Mouse (Mus musculus): ENCODE measurements around the gene Hdgfl3.

Gene Hdgfl3

GRCm38 (mm10) chr7:81934267-81934745, at the start of gene Hdgfl3:
Hdgfl3 (minus strand) TSS chr7:81934473.
- DNase-seq (ENCODE audit: low spot score in 2 of 2): peak; percentile 78 to 82

GRCm38 (mm10) chr7:81983651-81984050, 49.4 kb upstream of the Hdgfl3 start:
- no peak for DNase-seq (ENCODE audit: low spot score in 2 of 2)

- no peak for DNase-seq (ENCODE audit: low spot score in 2 of 2)
Observed at GRCm38 (mm10) chr7:81978304-81978703, 44.0 kb upstream of the Hdgfl3 start.

DNA sequence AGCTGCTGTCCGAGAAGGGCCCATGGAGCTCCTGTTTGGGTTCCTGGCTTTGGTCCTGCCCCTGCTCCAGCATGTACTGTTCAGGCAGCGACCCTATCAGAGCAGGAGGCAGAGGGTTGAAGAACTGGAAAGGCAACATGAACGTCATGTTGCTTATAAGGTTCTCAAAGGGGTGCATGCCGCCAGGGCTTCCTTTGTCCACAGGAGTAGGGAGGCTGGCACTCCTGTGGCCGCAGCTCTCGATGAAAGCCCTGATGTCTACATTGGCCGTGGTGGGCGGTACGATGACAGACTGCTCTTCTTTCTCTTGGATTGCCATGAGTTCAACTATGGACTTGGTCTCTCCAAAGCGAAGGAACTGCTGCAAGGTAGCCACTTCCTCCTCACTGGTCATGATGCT, 40.3 kb upstream of the Hdgfl3 start:
- DNase-seq (ENCODE audit: low spot score in 2 of 2): no peak

DNA sequence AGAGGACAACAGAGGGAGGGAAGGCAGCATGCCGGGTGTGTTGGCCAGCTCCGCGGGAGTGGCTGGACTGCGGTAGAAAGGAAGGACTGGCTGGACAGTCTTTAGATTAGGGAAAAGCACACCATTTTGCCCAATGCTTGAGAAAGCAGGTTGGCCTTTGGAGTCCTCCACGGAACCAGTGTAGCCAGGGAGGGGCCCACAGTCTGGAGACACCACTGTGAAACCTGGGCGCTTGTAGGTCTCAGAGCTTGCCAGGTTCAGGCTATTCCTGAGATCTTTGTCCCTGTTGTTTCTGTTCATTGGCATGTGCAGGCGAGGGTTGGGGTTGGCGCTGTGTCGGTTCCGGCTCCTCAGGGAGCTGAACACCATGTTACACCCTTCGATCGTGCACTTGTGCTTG, 39.7 kb upstream of the Hdgfl3 start:
- no peak for DNase-seq (ENCODE audit: low spot score in 2 of 2)

DNA sequence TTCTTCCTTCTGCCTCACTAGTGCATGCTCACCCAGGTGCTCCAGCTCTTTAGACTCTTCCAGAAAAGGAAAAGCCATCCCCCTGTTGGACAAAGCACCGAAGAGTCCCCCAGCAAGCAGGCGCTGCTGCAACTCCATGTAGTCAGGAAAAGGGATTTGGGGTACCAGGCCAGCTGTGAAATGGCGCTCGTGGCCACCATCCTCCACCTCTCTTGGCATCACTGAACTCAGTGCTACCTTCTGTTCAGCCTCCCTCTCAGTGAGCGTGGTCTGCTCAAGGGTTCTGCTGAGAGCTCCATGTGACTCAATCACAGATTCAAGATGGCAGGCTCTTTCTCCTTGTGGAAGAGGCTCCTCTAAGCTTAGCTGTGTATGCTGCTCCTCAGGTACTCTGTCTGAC, 39.1 kb upstream of the Hdgfl3 start:
- no peak for DNase-seq (ENCODE audit: low spot score in 2 of 2)

- DNase-seq (ENCODE audit: low spot score in 2 of 2): no peak
Observed at GRCm38 (mm10) chr7:81968975-81969374, 34.7 kb upstream of the Hdgfl3 start.

- no peak for DNase-seq (ENCODE audit: low spot score in 2 of 2)
Observed at GRCm38 (mm10) chr7:81968451-81968850, 34.2 kb upstream of the Hdgfl3 start.

DNA sequence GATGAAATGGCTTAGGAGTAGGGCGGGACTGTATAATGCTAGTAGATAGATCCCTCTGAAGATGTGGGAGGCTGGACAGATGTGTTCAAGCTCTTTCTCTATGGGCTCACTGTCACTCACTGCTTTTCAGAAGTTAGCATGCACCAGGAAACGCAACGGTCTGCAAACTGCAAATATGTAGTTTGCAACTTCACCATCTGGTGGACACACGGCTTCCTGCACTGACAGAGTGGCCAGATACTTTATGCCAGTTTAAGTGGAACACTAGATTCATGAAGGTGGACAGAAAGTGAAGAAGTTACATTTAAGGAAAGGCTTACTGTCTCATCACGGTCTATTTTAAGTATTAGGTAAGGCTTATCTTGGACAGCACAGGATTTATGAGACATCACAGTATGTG, 31.9 kb upstream of the Hdgfl3 start:
- no peak for DNase-seq (ENCODE audit: low spot score in 2 of 2)

GRCm38 (mm10) chr7:81959704-81960103, 25.4 kb upstream of the Hdgfl3 start:
- peak in 1 of 2 experiments; percentile 18 for DNase-seq (ENCODE audit: low spot score in 2 of 2)

DNA sequence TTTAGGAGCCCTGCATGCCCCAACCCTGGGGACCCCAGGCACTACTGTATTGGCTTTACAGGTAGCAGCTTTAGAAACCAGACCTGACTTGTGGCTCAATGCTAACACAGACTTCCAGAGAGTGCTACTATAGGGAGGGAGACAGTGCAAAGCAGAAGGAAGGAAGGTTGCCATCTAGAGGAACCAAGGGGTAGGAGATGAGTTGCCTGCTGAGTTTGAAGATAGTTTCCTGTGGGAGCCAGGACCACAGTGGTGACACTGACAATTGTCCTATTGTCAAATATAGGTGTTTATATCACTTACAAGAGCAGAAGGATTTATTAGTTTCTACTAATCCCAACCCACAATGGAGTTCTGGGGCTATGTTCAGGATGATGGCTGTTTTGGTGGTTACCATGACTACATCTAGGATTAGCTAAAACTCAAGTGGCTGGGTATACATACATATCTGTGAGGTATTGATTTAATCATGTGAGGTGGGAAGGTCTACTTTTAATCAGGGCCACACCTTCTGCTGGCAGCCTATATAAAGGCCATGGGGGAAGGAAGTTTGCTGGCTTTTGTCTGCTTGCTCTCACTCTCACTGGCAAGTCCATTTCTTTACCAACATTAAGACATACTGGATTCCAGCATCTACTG, 20.1 kb upstream of the Hdgfl3 start:
- DNase-seq (ENCODE audit: low spot score in 2 of 2): no peak

GRCm38 (mm10) chr7:81950499-81950898, 16.2 kb upstream of the Hdgfl3 start:
- DNase-seq (ENCODE audit: low spot score in 2 of 2): no peak

GRCm38 (mm10) chr7:81945398-81945797, 11.1 kb upstream of the Hdgfl3 start:
- DNase-seq (ENCODE audit: low spot score in 2 of 2): no peak

DNA sequence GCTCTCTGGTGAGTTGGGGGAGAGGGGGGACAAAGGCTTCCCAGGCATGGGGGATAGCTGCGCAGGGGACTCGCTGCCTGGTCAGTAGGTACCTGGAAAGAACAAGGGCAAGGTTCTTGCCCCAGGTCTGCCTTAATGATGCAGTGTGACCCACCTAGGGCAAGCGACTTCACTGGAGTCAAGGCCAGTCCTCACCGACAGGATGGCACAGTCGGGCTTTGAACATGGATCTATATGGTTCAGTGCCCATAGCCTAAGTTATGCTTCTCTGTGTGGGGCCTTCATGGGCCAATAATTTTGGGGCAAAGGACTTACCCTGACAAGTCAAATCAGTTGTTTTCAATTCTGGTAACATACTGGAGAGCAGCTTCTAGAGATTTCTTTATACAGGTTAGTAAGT, 533 bp upstream of the Hdgfl3 start:
- no peak for DNase-seq (ENCODE audit: low spot score in 2 of 2)

GRCm38 (mm10) chr7:81933601-81934266, 539 bp downstream of the Hdgfl3 start:
- DNase-seq (ENCODE audit: low spot score in 2 of 2): peak in 1 of 2 experiments; percentile 67

DNA sequence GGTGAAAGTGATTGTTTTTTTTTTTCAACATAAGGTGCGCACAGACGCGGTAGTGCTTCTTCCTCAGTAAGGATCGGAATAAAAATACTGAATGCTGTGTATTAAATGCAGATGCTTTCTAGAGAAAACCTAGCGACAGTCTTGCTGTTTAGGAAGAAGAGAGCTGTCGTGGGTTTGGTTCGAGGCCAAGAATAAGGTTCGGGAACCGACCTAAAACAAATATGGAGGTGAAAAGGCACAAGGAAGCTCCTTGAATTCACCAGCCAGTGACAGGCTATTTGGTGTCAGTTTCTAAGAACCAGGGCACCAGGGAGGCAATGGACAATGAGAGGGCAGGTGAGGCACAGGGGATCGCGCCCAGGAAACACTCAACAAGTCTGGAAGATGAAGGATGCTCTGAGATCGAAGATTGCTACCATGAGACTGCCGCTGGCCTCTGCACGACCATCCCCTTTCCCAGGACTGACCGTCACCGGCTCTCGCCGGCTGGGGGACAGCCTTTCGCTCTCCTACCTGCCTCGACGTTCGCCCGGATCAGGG, 1.1 kb downstream of the Hdgfl3 start:
- no peak for DNase-seq (ENCODE audit: low spot score in 2 of 2)

GRCm38 (mm10) chr7:81932521-81933045, 1.7 kb downstream of the Hdgfl3 start:
- no peak for DNase-seq (ENCODE audit: low spot score in 2 of 2)

DNA sequence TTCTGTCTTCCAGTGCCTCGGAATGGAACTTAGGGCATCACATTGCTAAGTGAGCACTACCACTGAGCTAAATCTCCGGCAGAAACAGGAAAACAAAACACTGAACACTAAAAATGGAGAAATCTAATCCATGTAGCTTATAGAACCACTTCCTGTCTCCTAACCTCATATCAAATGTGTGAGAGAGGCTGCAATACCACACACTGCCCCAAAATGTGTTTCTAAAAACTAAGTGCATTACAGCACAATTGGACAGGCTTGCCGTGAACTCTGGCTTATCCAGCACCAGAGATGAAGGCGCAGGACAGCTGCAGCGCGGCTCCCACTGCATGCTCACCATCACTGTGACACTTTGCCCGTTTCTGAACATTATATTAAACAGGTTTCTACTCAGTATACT, 5.3 kb downstream of the Hdgfl3 start:
- no peak for DNase-seq (ENCODE audit: low spot score in 2 of 2)

- DNase-seq (ENCODE audit: low spot score in 2 of 2): no peak
Observed at GRCm38 (mm10) chr7:81921379-81921952, 12.8 kb downstream of the Hdgfl3 start.

DNA sequence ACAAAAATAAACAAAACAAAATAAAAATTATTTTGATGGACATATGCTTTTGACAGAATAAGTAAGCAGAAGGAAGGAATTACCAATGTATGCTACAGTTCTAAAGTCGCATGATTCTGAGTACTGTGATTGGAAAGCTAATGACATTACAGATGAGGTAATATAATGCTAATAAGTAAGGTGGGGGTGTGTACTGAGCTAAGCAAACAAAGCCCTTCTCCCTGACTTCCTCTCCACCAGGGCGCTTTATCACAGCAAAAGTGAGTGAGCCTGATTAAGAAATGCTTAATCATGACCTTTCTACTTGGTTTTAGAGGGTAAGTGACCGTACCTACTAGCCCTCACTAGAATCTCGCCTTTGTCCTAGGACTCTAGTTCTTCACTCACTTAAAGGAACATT, 14.0 kb downstream of the Hdgfl3 start:
- no peak for DNase-seq (ENCODE audit: low spot score in 2 of 2)

DNA sequence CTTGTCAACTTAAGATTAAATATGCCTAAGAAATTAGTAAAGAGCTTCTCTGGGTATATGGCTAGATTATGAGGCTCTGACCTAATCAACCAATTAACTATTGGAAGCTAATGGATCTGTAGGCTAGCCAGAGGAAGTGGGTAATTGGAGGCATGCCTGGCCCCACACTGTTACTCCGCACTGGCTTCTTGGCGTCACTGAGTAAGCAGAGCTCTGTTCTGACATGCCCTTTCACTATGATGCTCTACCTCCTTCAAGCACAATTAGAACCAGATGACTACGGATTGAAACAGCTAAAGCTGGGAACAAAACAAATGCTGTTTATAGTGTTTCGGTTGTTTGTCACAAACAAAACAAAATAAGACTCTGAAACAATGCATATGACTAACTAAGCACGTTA, 16.0 kb downstream of the Hdgfl3 start:
- no peak for DNase-seq (ENCODE audit: low spot score in 2 of 2)

DNA sequence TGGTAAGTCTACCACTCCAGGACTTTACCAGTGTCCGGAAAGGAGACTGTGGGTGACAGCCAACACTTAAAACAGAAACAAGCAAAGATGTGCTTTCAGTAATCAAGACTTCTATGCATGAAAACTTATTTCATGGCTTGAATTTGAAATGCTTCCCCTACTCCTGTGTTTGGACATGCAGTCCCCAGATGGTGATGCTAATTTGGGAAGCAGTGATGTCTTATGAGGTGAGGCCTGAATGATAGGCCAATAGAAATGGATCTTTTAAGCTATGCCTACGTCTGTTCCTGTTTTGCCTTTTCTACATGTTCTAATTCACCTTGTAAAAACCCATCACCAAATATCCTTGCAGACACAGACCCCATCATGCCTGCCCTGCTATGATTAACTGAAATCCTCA, 29.3 kb downstream of the Hdgfl3 start:
- no peak for DNase-seq (ENCODE audit: low spot score in 2 of 2)

- no peak for DNase-seq (ENCODE audit: low spot score in 2 of 2)
Observed at GRCm38 (mm10) chr7:81904094-81904493, 30.2 kb downstream of the Hdgfl3 start.
